Mouse (Mus musculus): ENCODE data around the gene Tfdp1. TPM values are rescaled to one million over a fixed set of nuclear protein-coding genes. Genes with fewer than 3 reads are reported as not detected.
"Not testable (repeated sequence)": the region's sequence is repeated elsewhere in the genome, so short reads cannot be mapped to it uniquely, and the experiment has no call there.

Tfdp1 gene
- polyA plus RNA-seq, 1 experiment = 124 TPM

DNA sequence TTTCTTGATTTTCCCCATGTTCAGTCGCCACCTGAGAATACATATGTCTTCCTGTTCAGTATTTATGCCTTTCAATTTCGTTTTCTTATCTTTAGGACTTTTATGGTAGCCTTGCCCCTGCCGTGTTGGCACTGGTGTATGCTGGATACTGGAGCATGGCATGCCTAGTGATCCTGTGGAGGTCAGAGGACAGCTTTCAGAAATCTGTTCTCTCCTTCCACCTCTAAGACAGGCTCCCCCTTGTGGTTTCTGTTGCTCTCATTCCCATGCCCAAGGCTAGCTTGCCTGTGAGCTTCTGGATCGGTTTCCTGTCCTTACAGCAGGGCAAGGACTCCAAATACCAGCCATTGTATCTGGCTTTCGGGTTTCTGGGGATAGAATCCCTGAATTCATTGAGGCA is 12.0 kb upstream of the Tfdp1 start:
- no peaks in the 10 kb centered on the region for H3K79me2 ChIP-seq (ENCODE audit: control insufficient read depth, insufficient read depth)
- H3K27me3 ChIP-seq (ENCODE audit: control insufficient read depth, insufficient read depth, insufficient read length) = no peaks in the 10 kb centered on the region
- no peak overlapping the region for H3ac ChIP-seq (ENCODE audit: control insufficient read depth, insufficient read length, low read depth)
- no peak overlapping the region for H3K4me3 ChIP-seq (ENCODE audit: insufficient read depth, poor library complexity, severe bottlenecking)
- no peaks in the 10 kb centered on the region for H3K79me3 ChIP-seq (ENCODE audit: low read depth)
- H3K36me3 ChIP-seq (ENCODE audit: control insufficient read depth, insufficient read depth) = no peaks in the 10 kb centered on the region
- TF ChIP-seq MYOG (IDR thresholded peaks at IDR 0.05; ENCODE audit: control insufficient read depth, extremely low read depth, insufficient read length) = no peak
- TF ChIP-seq FOSL1 (IDR thresholded peaks at IDR 0.05; ENCODE audit: insufficient read depth, low read length, poor library complexity, severe bottlenecking) = no peak
- TF ChIP-seq USF1 (IDR thresholded peaks at IDR 0.05; ENCODE audit: low read depth) = no peak
- no peak for TF ChIP-seq MAX (IDR thresholded peaks at IDR 0.05)
- TF ChIP-seq CEBPB (IDR thresholded peaks at IDR 0.05; ENCODE audit: low read depth) = no peak
- TF ChIP-seq CTCF (IDR thresholded peaks at IDR 0.05; ENCODE audit: control insufficient read depth, insufficient read depth, insufficient read length) = no peak
- TF ChIP-seq MYOD1 (IDR thresholded peaks at IDR 0.05; ENCODE audit: control insufficient read depth, insufficient read length, low read depth) = no peak

DNA sequence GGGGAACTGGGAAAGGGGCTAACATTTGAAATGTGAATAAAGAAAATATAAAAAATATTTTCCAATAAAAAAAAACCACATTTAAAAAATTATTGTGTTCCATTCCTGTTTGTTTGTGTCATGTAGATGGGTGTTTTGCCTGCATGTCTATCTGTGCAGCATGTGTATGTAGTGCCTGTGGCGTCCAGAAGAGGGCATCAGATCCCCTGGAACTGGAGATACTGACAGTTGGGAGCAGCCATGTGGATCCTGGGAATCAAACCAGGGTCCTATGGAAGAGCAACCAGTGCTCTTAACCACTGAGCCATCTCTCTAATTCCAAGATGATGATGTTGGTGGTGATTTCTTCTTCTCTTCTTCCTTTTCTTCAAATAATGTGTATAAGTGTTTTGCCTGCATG is 3.9 kb upstream of the Tfdp1 start:
- Histone ChIP-seq H3K27me3 (ENCODE audit: control insufficient read depth, insufficient read depth, insufficient read length) (peaks cover 7% of the 10 kb centered on the region), H3K36me3 (ENCODE audit: control insufficient read depth, insufficient read depth) (peaks cover under 1% of the 10 kb centered on the region), H3ac (ENCODE audit: control insufficient read depth, insufficient read length, low read depth) (no peak overlapping the region), H3K79me2 (ENCODE audit: control insufficient read depth, insufficient read depth) (peaks cover 10% of the 10 kb centered on the region), H3K79me3 (ENCODE audit: low read depth) (peaks cover 8% of the 10 kb centered on the region), H3K4me3 (ENCODE audit: insufficient read depth, poor library complexity, severe bottlenecking) (no peak overlapping the region)
- TF ChIP-seq CTCF (IDR thresholded peaks at IDR 0.05; ENCODE audit: control insufficient read depth, insufficient read depth, insufficient read length) = no peak
- no peak for TF ChIP-seq USF1 (IDR thresholded peaks at IDR 0.05; ENCODE audit: low read depth)
- no peak for TF ChIP-seq FOSL1 (IDR thresholded peaks at IDR 0.05; ENCODE audit: insufficient read depth, low read length, poor library complexity, severe bottlenecking)
- no peak for TF ChIP-seq MAX (IDR thresholded peaks at IDR 0.05)

DNA sequence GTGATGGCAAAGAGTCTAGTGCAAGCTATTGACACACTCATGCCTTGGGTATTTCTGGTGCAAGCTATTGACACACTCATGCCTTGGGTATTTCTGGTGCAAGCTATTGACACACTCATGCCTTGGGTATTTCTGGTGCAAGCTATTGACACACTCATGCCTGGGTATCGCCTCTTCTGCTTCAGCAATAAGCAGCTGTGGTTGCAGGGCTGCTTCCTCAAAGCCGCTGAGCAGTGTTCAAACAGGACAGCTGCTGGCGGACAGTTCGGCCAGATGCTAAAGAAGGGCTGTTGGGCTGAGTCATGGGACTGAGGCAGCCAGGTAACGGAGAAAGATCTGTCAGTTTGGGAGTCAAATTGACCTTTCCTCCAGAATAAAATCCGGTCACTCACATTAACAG is 1.3 kb upstream of the Tfdp1 start:
- Histone ChIP-seq H3K79me3 (ENCODE audit: low read depth) (peaks cover 33% of the 10 kb centered on the region), H3K36me3 (ENCODE audit: control insufficient read depth, insufficient read depth) (peaks cover 26% of the 10 kb centered on the region), H3K79me2 (ENCODE audit: control insufficient read depth, insufficient read depth) (peaks cover 36% of the 10 kb centered on the region)
- peak; percentile 19 for TF ChIP-seq MYOD1 (IDR thresholded peaks at IDR 0.05; ENCODE audit: control insufficient read depth, insufficient read length, low read depth)
- H3ac ChIP-seq (ENCODE audit: control insufficient read depth, insufficient read length, low read depth); H3K4me3 ChIP-seq (ENCODE audit: insufficient read depth, poor library complexity, severe bottlenecking); H3K27me3 ChIP-seq (ENCODE audit: control insufficient read depth, insufficient read depth, insufficient read length): not testable (repeated sequence)

DNA sequence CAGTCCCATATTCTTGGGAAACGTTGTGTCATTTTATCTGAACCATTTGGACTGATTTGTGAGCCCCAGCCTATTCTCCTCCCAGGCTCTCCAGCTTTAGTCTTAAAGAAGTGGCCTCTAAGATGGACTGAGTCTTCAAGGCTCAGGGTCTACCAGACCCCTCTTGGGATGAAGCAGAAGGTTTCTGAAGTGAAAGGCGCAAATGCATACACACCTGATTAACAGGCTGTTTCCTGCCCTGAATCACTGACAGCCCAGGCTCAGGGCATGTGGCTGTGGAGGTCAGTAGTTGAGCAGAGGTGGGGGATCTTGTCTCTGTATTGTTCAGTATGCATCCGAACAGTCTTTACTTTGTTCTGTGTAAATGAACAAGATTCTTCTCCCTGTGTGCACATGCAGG is 873 bp upstream of the Tfdp1 start:
- Histone ChIP-seq H3K4me3 (ENCODE audit: insufficient read depth, poor library complexity, severe bottlenecking) (no peak overlapping the region), H3K79me2 (ENCODE audit: control insufficient read depth, insufficient read depth) (peaks cover 40% of the 10 kb centered on the region), H3K79me3 (ENCODE audit: low read depth) (peaks cover 38% of the 10 kb centered on the region), H3K36me3 (ENCODE audit: control insufficient read depth, insufficient read depth) (peaks cover 30% of the 10 kb centered on the region), H3K27me3 (ENCODE audit: control insufficient read depth, insufficient read depth, insufficient read length) (no peaks in the 10 kb centered on the region), H3ac (ENCODE audit: control insufficient read depth, insufficient read length, low read depth) (no peak overlapping the region)
- TF ChIP-seq MYOD1 (IDR thresholded peaks at IDR 0.05; ENCODE audit: control insufficient read depth, insufficient read length, low read depth) (no peak), MAX (IDR thresholded peaks at IDR 0.05) (no peak), FOSL1 (IDR thresholded peaks at IDR 0.05; ENCODE audit: insufficient read depth, low read length, poor library complexity, severe bottlenecking) (no peak)

DNA sequence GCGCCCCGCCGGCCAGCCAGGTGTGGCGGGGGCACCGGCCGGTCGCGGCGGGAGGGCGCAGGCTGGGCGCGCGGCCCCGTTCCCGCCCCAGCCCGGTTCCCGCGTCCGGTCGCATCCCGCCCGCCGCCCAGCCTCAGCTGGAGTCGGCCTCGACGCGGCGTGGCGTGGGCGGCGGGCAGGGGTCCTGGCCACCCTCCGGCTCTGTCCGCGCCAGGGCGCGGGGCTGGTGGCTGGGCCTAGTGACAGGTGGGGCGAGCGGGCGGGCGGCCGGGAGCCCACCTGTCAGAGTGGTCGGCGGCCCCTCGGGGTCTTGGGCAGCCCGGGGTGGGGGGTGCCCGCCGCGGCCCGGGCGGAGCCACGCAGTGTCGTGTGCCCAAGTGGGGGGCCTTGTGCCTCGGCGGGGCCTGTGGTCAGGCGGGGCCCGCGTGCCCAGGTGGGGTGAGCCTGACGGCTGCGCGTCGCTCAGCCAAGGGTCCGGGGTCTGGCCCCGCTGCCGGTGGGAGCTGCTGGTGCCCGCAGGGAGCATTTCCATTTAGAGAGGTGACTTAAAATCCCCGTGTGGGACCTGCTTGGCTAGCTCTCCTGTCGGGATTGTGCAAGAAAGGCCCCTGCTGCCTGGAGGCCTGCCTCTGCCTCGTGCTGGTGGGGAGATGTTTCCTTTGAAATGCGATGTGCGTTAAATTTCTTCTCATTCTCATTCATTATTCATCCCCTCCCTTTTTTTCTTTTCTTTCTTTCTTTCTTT is 522 bp downstream of the Tfdp1 start:
- no peak for TF ChIP-seq USF1 (IDR thresholded peaks at IDR 0.05; ENCODE audit: low read depth)
- peak; percentile 58 for TF ChIP-seq MAX (IDR thresholded peaks at IDR 0.05)
- TF ChIP-seq MYOG (IDR thresholded peaks at IDR 0.05; ENCODE audit: control insufficient read depth, extremely low read depth, insufficient read length) = no peak
- TF ChIP-seq CTCF (IDR thresholded peaks at IDR 0.05; ENCODE audit: control insufficient read depth, insufficient read depth, insufficient read length) = no peak
- TF ChIP-seq MYOD1 (IDR thresholded peaks at IDR 0.05; ENCODE audit: control insufficient read depth, insufficient read length, low read depth) = no peak
- TF ChIP-seq FOSL1 (IDR thresholded peaks at IDR 0.05; ENCODE audit: insufficient read depth, low read length, poor library complexity, severe bottlenecking) = no peak
- TF ChIP-seq CEBPB (IDR thresholded peaks at IDR 0.05; ENCODE audit: low read depth) = peak; percentile 72
- Histone ChIP-seq H3ac (ENCODE audit: control insufficient read depth, insufficient read length, low read depth) (peak overlapping the region; percentile 88), H3K4me3 (ENCODE audit: insufficient read depth, poor library complexity, severe bottlenecking) (peak overlapping the region; percentile 76), H3K79me2 (ENCODE audit: control insufficient read depth, insufficient read depth) (peaks cover 54% of the 10 kb centered on the region), H3K27me3 (ENCODE audit: control insufficient read depth, insufficient read depth, insufficient read length) (no peaks in the 10 kb centered on the region), H3K36me3 (ENCODE audit: control insufficient read depth, insufficient read depth) (peaks cover 44% of the 10 kb centered on the region), H3K79me3 (ENCODE audit: low read depth) (peaks cover 52% of the 10 kb centered on the region)

DNA sequence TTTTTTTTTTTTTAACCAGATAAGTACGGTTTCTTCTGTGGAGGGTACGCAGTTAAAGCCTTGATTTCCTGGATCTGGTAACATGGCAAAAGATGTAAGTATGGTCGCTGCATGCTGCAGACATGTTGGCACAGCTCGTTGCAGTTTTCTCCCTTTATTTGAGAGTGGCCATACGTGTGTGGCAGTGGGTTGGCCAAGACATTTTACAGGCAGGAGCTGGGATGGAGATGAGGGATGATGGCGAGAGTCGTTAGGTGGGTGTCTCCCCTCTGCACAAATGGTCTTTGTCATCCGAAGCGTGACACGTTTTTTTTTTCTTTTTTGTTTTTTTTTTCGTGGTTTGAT is 1.1 kb downstream of the Tfdp1 start:
- peak overlapping the region; percentile 80 for H3ac ChIP-seq (ENCODE audit: control insufficient read depth, insufficient read length, low read depth)
- no peaks in the 10 kb centered on the region for H3K27me3 ChIP-seq (ENCODE audit: control insufficient read depth, insufficient read depth, insufficient read length)
- H3K79me3 ChIP-seq (ENCODE audit: low read depth) = peaks cover 57% of the 10 kb centered on the region
- H3K36me3 ChIP-seq (ENCODE audit: control insufficient read depth, insufficient read depth) = peaks cover 49% of the 10 kb centered on the region
- H3K4me3 ChIP-seq (ENCODE audit: insufficient read depth, poor library complexity, severe bottlenecking) = peak overlapping the region; percentile 76
- peaks cover 60% of the 10 kb centered on the region for H3K79me2 ChIP-seq (ENCODE audit: control insufficient read depth, insufficient read depth)
- TF ChIP-seq FOSL1 (IDR thresholded peaks at IDR 0.05; ENCODE audit: insufficient read depth, low read length, poor library complexity, severe bottlenecking) (no peak), MYOG (IDR thresholded peaks at IDR 0.05; ENCODE audit: control insufficient read depth, extremely low read depth, insufficient read length) (no peak), CTCF (IDR thresholded peaks at IDR 0.05; ENCODE audit: control insufficient read depth, insufficient read depth, insufficient read length) (no peak)
